Mouse (Mus musculus) common myeloid progenitor, adult 5-6 weeks (primary cell): ENCODE results near the gene Adamts8. TPM values are rescaled to one million over a fixed set of nuclear protein-coding genes. Genes with fewer than 3 reads are reported as not detected.

Source experiments
- ATAC-seq: replicated peaks from 2 replicates; pipeline ENCODE4 v1.8.0; 2016; ENCODE audit warnings: low read depth, mild to moderate bottlenecking, moderate TSS enrichment, inconsistent platforms; ENCODE audit not compliant: poor library complexity, severe bottlenecking
- total RNA-seq: library from RNA; stranded (forward); fragments of 200-1000, 187-1606 nt; gene quantifications from 2 replicates; pipeline ENCODE4 v1.2.3, GENCODE M21; 2017

Gene Adamts8
- not detected in 2 replicates for total RNA-seq

DNA sequence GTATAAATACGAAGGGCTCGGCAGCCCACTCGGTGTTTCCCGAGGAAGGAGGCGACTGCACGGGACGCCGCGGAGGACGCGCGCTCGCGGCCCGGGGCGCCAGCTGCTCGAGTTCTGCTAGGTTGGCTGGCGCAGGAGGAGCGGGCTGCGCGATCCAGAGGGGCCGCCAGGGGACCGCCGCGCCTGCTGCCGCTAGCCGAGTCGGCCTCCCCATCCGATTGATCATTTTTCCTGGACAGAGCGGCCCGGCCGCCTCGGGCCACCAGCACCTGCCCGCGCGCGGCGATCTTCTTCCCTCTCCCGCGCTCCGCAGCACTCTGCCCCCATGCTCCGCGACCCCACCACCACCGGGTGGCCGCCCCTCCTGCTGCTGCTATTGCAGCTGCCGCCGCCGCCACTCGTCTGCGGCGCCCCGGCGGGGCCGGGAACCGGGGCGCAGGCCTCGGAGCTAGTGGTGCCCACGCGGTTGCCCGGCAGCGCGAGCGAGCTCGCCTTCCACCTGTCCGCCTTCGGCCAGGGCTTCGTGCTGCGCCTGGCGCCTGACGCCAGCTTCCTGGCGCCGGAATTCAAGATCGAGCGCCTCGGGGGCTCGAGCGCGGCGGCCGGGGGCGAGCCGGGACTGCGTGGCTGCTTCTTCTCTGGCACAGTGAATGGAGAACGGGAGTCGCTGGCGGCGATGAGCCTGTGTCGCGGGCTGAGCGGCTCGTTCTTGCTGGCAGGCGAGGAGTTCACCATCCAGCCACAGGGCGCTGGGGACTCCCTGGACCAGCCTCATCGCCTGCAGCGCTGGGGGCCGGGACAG lies at the start of gene Adamts8:
TSS of gene Adamts8 (plus strand) at position 51 of the 802 bp plus-strand sequence.
- 0 out of 2 replicates have a peak, but pooled peaks have one; percentile 27 for ATAC-seq

DNA sequence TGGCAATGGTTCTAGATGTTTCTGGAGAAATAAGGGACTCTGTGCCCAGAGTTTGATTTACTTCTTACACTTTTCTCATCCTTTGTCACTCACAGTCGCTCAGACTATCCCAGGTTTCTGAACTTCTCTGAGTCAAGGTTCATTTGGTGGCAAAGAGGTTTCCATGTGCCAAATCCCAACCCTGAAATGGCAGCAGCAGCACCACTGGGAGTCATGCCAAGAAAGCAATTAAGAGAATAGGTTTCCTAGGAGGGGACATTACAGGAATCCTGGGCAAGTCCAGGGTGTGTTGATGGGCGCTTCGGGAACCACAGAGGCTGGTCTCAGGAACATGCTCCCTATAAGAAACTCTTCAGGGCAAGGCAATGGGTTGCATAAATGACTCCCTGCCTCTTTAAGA lies 46.7 kb upstream of the Adamts8 start:
- no peak for ATAC-seq

DNA sequence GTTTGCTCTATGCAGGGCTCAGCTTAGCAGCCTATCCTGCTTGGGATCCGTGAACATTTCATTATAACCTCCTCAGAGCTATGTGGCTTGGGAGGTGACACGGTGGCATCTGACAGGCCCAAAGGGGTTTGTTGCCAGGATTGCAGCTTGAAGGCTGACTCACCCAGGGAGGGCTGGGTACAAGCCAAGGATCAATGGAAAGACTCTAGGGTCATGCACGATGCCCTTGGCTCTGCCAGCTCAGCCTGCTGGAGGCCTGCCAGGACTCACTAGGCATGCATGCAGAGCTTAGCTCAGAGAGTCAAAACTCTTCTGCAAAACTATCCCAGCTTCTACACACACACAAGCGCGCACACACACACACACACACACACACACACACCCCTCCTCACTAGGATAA lies 45.6 kb upstream of the Adamts8 start:
- ATAC-seq: no peak

DNA sequence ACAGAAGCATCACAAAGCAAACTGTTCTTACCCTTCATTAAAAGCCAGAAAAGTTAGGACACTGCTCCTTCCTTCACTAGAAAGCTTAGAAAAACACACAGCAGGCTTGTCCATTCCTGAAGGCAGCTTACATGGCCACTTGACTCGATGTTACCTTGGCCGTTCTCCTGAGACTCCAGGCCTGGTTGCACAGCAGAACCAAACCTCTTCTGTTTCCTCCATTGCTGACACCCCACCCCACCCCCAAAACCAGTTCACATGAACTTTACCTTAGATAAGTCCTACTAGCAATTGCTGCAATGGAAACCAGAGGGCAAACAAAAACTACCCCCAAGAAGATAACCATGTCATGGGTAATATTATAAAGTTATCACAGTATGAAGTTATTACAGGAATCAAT lies 45.2 kb upstream of the Adamts8 start:
- no peak for ATAC-seq

DNA sequence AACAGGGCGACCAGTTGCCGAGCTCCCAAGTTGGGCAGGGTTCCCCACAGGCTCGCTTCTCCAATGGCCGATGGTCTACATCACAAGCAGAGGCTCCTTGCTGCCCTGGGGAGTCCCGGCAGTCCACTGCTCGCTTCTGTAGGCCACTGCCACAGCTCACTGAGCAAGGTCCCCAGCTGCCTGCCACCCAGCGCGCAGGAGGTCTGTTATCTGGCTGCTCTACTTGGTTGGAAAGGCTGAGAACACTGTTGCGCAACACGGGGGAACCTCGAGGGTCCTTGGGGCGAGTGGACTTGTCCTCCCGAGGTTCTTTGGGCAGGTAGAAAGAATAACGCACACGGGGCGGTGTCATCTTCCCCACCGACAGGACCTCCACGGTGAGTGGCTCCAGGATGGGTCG lies 40.2 kb upstream of the Adamts8 start:
- ATAC-seq: no peak

DNA sequence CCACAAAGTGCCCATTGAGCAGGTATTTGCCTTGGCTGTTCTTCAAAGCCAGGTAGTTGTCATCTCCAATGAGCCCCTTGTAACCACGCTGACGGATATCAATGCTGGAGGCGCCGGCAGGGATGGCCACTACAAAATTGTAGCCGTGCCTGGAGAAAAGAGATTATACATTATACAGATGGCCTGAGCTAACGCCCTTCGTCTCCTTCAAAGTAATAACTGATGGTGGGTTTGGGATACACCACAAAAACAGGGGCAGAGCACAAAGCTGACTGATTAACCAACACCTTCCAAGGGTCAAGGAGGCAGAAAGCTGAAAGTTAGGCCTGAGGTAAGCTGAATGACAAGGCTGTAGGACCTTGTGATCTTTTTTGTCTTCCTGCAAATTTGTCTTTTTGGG lies 39.7 kb upstream of the Adamts8 start:
- ATAC-seq: no peak

DNA sequence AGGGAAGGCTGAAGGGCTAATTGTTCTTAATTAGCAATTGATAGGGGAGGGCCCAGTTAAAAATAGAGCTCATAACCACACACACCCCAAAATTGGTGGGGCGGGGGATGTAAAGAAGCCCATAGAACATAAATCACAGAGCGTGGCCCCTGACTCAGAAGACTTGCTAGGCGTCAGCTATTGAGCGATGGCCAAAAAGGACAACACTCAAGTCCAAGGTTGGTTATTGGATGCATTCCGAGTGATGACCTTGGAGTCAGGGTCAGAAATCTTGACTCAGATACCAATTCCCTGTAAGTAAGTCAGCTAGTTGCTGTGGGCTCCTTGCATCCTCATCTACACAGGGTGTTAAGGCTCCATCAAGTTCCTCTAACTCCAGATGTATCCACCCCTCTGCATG lies 39.1 kb upstream of the Adamts8 start:
- ATAC-seq: no peak

DNA sequence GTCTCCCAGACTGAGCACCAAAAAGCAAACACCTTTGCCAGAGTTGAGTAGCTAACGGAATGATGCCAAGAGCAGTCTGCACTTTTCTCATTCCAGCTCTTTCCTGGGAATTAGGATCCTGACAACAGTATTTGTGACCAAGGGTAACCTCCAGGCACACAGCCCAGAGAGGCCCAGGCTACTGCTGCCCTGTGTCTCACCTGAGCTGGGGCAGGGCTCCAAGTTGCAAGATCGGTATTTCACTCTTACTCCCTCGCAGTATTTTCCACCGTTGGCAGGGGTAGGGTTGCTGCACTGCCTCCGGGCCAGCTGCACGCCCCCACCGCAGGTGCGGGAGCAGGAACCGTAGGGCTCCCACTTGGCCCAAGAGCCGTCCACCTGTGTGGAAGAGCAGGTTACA lies 36.5 kb upstream of the Adamts8 start:
- ATAC-seq: no peak

DNA sequence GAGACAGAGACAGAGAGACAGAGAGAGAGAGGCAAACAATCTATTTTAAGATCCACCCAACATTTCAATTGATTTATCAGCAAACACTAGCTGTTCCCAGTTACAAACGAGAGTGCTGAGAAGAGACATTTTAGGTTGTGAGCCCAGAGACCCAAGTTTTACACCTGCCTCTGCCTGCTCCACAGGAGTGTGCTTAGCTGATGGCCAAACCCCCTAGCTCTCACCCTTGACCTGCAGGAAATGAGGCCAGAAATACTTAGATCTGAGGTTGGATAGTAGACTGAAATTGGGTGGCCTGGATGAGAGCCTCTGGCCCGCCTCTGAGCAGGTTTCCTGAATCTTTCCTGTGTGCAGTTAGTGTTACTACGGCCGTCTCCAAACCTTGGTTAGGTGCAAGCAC lies 35.9 kb upstream of the Adamts8 start:
- ATAC-seq: no peak

DNA sequence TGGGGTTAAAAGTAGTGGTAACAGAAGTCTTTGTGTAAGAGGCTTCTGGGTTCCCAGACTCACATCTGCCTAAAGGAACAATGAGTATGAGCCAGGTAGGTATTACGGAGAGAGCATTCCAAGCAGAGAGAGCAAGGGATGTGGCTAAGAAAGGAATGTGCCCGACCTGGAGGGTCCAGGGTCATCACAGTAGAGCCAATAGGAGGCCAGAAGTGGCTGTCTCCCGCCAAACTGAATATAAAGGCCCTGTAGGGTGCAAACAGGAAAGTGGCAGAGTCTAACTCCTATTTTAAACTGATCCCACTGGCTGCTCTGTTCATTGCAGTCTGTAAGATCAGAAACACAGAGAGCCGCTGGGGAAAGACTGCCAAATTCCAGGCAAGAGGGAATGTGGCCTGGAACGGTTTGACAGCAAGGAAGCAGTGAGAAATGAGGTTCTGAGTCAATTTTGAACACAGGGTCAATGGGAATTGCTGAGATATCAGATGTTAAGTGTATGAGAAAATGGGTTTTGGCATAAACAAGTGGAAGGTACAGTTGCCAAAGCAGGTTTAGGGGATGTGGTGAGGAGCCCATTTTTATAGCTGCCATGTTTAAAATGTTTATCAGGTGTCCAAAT lies 34.6 kb upstream of the Adamts8 start:
- ATAC-seq: no peak

DNA sequence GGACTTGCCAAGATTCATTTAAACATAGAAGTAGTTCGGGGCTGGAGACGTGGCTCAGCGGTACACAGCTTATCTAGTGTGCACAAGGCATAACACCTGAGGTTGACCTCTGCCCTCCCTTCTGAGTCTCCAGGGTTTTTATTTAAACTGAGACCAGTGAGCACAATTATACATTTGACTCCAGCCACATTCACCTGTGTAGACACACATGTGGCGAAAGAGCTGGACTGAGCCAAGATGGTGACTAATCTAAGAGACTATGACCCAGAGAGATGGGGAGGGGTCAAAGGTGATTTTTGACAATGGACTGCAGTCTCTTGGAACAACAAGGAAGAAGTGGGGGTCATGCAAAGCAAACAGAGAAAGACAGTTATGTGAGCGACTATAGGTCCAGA lies 34.1 kb upstream of the Adamts8 start:
- no peak for ATAC-seq

DNA sequence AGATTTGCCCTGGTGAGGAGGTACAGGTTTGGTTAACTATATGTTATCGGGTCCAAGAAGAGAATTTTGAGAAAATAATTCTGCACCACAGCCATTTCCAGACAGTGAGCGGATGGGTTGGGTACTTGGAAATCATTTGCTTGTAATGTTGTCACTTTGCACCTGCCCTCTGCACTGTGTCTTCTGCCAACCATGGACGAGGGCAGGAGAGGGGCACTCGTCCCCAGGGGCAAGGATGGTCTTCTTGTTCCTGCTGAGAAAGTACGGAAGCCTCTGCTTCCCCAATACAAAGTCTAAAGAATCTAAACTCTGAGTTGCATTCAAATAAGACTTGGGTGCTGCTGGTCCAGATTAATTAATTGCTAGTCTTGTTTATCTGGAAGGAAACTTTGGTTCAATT lies 33.4 kb upstream of the Adamts8 start:
- no peak for ATAC-seq

DNA sequence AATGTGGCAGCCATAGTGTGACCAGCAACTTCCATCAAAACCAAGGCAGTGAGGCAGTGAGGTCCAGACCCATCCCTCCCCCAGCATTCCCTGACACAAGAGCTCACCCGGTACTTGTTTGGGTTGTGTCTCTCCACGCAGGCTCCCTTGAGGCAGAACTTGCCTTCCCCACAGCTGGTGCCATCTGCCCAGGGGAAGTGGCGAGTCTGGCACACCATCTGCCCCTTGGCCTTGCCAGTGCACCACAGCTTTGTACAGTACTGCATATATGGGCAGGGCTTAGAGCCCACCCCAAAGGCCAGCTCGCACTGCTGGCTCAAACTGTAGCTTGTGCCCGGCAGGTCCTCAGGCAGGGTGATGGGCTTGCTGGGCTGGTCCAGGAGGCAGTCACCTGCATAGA lies 31.9 kb upstream of the Adamts8 start:
- ATAC-seq: no peak

DNA sequence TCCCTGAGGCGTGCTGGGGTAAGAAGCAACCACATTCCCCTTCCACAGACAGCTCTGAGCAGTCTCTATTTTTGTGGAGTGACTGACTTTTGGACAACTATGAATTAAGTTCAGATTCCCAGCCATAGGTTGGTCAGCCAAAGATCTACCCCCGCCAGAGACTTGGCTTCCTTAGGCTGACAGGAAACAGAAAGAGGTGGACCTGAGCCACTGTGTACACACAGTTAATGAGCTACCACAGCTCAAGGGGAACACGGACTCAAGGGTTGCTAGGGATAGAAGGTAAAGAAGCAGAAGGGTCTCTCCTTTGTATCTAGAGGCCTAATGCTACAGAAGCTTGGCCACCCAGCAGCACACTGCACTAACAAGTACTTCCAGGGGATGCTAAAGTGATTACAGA lies 30.2 kb upstream of the Adamts8 start:
- ATAC-seq: no peak

DNA sequence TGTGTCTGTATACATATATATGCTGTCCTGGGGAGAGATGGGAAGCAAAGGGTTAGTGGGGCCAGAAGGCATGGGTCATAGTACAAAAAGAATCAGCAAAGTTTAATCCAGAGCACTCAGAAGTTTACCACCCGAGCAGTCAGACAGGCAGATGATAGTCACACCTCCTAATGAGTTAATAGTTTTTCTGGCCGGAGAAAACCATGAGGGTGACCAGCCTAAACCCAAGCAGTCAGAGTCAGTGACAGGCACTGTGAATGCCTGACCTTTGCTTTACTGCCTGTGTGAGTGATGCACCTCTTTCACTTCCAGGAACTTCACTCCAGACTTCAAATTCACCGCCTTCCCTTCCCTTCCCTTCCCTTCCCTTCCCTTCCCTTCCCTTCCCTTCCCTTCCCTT lies 28.9 kb upstream of the Adamts8 start:
- no peak for ATAC-seq

DNA sequence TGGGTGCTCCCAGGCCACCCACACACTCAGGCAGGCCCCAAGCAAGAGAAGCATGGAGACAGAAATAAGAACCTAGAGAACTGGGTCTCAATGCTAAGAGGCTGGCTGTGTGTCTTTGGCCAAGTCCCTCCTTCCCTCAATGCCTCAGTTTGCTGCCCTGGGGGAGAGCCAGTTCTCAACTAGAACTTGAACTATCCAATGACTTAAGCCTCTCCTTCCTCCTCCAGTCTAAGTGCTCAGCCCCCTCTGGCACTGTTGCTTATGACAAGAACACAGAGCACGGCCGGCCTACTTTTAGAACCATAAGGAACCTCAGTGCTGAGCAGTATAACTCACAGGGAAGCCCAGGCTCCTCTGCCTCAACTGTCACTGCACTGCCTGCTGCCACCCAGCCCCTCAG lies 28.1 kb upstream of the Adamts8 start:
- ATAC-seq: no peak

DNA sequence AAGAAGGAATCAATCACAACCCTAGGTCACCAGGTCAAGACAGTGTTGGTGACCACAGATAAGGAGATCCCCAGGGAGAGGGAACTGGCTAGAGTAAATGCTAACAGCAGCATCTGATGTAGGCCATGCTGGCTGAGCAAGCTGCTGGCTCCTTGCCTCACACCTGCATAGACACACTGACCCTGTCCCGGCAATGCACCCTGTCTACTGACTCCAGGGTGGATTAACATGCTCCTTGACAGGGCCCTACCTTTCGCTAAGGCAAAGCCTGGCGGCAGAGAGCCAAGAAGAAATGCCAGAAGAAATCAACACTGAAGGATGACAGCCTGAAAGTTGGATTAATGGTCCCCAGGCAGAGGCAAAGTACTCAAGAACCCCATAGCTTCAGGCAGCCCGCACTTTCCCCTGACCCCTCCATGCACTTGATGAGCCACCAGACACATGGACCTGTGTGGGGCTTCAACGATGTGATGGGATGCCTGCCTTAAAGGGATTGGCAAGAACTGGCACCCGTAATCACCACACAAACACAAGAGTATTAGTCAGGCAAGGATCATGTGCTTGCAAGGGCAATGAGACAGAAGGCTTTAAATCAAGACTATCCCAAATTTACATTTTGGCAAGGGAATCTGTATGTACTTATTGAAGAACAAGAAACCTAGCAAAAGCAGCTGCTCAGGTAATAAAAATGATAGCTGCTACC lies 25.9 kb upstream of the Adamts8 start:
- ATAC-seq: no peak

DNA sequence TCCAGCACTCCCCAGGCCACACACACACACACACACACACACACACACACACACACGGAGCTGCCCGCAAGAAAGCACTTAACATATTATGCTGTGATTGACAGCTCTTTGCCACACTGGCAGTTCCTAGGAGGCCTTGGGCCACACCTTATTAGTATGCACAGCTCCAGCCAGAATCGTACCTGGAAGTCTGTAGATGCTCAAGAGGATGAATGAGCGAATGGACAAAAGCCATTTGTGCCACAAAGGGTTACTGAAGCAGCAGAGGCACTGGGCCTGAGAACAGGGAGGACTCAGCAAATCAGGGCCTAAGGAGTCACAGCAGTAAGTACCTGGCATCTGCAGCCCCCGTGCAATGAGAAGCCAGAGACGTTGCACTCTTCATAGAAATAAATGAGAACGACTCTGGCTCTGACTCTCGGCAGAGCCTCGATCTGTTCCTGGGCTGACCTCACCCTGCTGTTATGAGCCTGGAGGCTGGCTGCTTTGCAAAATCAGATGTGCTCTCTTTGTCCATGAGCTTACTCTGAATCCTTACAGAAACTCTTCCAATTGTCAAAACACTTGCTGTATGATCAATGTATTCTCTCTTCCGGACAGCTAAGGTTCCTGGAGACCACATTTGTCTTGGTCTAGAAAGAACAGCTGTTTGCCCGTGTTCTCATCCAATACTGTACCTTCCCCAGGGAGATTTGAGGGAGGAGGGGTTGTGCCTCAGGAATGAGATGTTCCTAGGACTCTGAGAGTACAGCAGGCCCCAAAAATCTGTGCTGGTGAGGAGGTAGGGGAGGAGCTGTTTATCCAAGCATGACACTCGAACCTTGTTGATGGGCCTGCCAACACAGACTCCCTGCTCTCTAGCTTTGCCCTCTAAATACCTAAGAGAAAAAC lies 23.7 kb upstream of the Adamts8 start:
- no peak for ATAC-seq

DNA sequence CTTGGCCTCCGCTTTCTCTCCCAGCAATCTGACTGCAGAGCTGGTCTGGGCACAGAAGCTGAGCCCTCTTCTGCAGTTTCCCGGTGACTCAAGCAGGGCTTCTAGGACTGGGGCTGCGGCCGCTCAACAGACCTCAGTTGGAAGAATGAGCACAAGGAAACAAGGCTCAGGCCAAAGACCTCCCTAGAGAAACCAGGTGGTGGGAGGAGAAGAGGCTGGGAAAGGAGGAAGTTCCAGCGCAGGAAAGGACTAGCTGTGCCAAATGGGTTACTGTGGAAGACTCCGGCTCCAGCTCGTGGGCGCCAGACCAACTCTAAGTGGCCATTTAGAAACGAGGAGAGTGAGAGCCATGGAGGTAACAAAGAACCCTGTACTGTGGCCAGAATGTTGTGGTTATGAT lies 22.7 kb upstream of the Adamts8 start:
- ATAC-seq: no peak

DNA sequence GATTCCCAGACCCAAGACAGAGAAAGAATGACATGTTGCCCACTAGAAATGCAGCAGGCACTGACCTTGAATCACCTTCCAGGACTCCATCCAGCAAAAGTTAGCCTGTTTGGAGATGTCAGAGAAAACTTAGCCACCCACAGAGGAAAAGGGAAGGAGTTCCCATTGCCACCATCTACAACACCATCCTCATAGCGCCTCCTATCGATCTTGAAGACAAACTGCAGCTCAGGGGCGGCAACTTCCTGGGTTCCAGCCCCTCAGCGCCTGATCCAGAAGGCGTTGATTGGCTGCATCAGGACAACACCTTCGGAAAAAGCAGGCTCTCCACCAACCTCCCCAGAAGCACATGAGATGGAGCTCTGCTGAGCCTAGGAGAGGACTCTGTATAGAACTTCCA lies 21.6 kb upstream of the Adamts8 start:
- ATAC-seq: no peak
